In the genomic region with DNA sequence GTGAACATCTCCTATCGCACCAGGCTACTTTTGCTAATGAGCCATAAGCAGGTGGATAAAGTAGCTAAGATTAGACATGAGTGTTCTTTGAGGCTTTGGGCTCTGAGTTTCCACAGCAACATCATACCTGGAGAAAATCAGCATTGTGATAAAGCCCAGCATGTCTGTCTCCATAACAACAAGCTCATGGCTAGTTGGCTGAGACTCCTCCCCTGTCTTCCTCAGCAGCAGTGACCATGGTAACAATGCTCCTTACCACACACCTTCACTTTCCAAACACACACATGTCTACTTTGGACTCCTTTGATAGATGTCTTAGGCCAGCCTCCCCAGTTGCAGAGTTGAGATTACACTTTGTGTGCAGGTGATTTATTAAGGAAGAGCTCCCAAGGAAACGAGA, we compare ENCODE assay signal across 18 mouse cellular contexts. TPM values are rescaled to one million over a fixed set of nuclear protein-coding genes. Genes with fewer than 3 reads are reported as not detected.
DNase-seq lines count a peak whose midpoint lies in the region; ATAC-seq and TF ChIP-seq lines count a peak whose summit lies in the region.
"Had no signal": no experiment of that assay in that cellular context is flagged by ENCODE, and none has a peak within 500 bp of the region (broad histone marks: within the 10 kb centered on the region; RNA-seq: fewer than 3 reads in every experiment).

No protein-coding gene starts in this region.

- H3K4me3 ChIP-seq in hindbrain, postnatal 0 days (ENCODE audit: low read length), result no peak overlapping the region
- H3K4me3 ChIP-seq in hindbrain, embryonic 12.5 days, result no peak overlapping the region
- H3K4me3 ChIP-seq in forebrain, embryonic 16.5 days (replicated peaks; ENCODE audit: low read length), result no peak overlapping the region
- H3K4me3 ChIP-seq in midbrain, postnatal 0 days (ENCODE audit: low read depth, low read length), result no peak overlapping the region
- H3K4me3 ChIP-seq: heart, adult 2 months; limb, embryonic 13.5 days; liver, embryonic 12.5 days had no signal

- H3K27me3 ChIP-seq in hindbrain, postnatal 0 days (ENCODE audit: insufficient read depth, low read length), result no peaks in the 10 kb centered on the region
- no peaks in the 10 kb centered on the region for H3K27me3 ChIP-seq in hindbrain, embryonic 12.5 days
- no peaks in the 10 kb centered on the region for H3K27me3 ChIP-seq in forebrain, embryonic 16.5 days (replicated peaks; ENCODE audit: control insufficient read depth, insufficient read depth, low read length)
- H3K27me3 ChIP-seq in midbrain, postnatal 0 days (ENCODE audit: insufficient read depth, low read length), result no peaks in the 10 kb centered on the region
- H3K27me3 ChIP-seq: limb, embryonic 13.5 days; liver, embryonic 12.5 days had no signal

- H3K9ac ChIP-seq in hindbrain, postnatal 0 days (replicated peaks; ENCODE audit: low read length), result no peak overlapping the region
- no peak overlapping the region for H3K9ac ChIP-seq in hindbrain, embryonic 12.5 days
- no peak overlapping the region for H3K9ac ChIP-seq in forebrain, embryonic 16.5 days (replicated peaks; ENCODE audit: low read depth, low read length)
- H3K9ac ChIP-seq in midbrain, postnatal 0 days (replicated peaks; ENCODE audit: low read length, poor library complexity, severe bottlenecking), result no peak overlapping the region
- H3K9ac ChIP-seq: limb, embryonic 13.5 days; liver, embryonic 12.5 days had no signal

- no peaks in the 10 kb centered on the region for H3K4me1 ChIP-seq in hindbrain, postnatal 0 days (ENCODE audit: insufficient read depth, low read length)
- H3K4me1 ChIP-seq in hindbrain, embryonic 12.5 days, result no peaks in the 10 kb centered on the region
- H3K4me1 ChIP-seq in forebrain, embryonic 16.5 days (replicated peaks; ENCODE audit: control insufficient read depth, insufficient read depth, low read length), result peaks cover 5% of the 10 kb centered on the region; the same call in 1 of the 2 replicates
- no peaks in the 10 kb centered on the region for H3K4me1 ChIP-seq in midbrain, postnatal 0 days (ENCODE audit: insufficient read depth, low read length)
- H3K4me1 ChIP-seq: limb, embryonic 13.5 days; liver, embryonic 12.5 days had no signal

- H3K27ac ChIP-seq in hindbrain, postnatal 0 days, result no peak overlapping the region
- H3K27ac ChIP-seq in hindbrain, embryonic 12.5 days, result no peak overlapping the region
- H3K27ac ChIP-seq in forebrain, embryonic 16.5 days (ENCODE audit: low read length), result no peak overlapping the region
- no peak overlapping the region for H3K27ac ChIP-seq in midbrain, postnatal 0 days (ENCODE audit: low read depth, low read length)
- H3K27ac ChIP-seq: heart, adult 2 months; limb, embryonic 13.5 days; liver, embryonic 12.5 days; stomach, postnatal 0 days had no signal

- H3K36me3 ChIP-seq in hindbrain, postnatal 0 days (ENCODE audit: insufficient read depth, low read length), result no peaks in the 10 kb centered on the region
- H3K36me3 ChIP-seq in hindbrain, embryonic 12.5 days, result no peaks in the 10 kb centered on the region
- no peaks in the 10 kb centered on the region for H3K36me3 ChIP-seq in forebrain, embryonic 16.5 days (ENCODE audit: control insufficient read depth, insufficient read depth)
- H3K36me3 ChIP-seq in midbrain, postnatal 0 days (ENCODE audit: insufficient read depth, low read length), result no peaks in the 10 kb centered on the region
- H3K36me3 ChIP-seq: limb, embryonic 13.5 days; liver, embryonic 12.5 days had no signal

- no peaks in the 10 kb centered on the region for H3K9me3 ChIP-seq in hindbrain, postnatal 0 days (ENCODE audit: low read length)
- no peaks in the 10 kb centered on the region for H3K9me3 ChIP-seq in hindbrain, embryonic 12.5 days (replicated peaks)
- H3K9me3 ChIP-seq in forebrain, embryonic 16.5 days (ENCODE audit: control insufficient read depth, low read length), result no peaks in the 10 kb centered on the region
- no peaks in the 10 kb centered on the region for H3K9me3 ChIP-seq in midbrain, postnatal 0 days (ENCODE audit: low read length)
- H3K9me3 ChIP-seq: limb, embryonic 13.5 days; liver, embryonic 12.5 days had no signal

- peak; percentile 51 for DNase-seq in hindbrain, postnatal 0 days (ENCODE audit: low spot score)
- peak; percentile 46 for DNase-seq in brain, adult 2 months (ENCODE audit: low read depth, low spot score)
- peak; percentile 31 for DNase-seq in midbrain, postnatal 0 days (ENCODE audit: low spot score)
- no peak for DNase-seq in lung, postnatal 4 days
- no peak for DNase-seq in spleen, adult 18-20 months
- DNase-seq: adrenal gland, postnatal 10 days; gastrocnemius, postnatal 36 days; heart, adult 2 months; layer of hippocampus, postnatal 36 days; lung, adult 18-20 months; lung, postnatal 10 days had no signal

- 78% methylated on average over 2 of the region's 2 CpGs for WGBS in hindbrain, postnatal 0 days
- 94% methylated on average over 2 of the region's 2 CpGs for WGBS in hindbrain, embryonic 12.5 days
- 84% methylated on average over 2 of the region's 2 CpGs for WGBS in forebrain, embryonic 16.5 days
- 67% methylated on average over 2 of the region's 2 CpGs for WGBS in midbrain, postnatal 0 days

- peak; percentile 81 for ATAC-seq in hindbrain, postnatal 0 days
- ATAC-seq in hindbrain, embryonic 12.5 days (ENCODE audit: low FRiP score), result no peak
- peak; percentile 59; the same call in 1 of the 2 replicates for ATAC-seq in forebrain, embryonic 16.5 days
- peak; percentile 77; the same call in 1 of the 2 replicates for ATAC-seq in midbrain, postnatal 0 days (ENCODE audit: low FRiP score)
- ATAC-seq: activated CD4-positive, CD25-positive, alpha-beta regulatory T cell, adult 4 months; intestine, postnatal 0 days; liver, embryonic 12.5 days had no signal

- H3K4me2 ChIP-seq in hindbrain, postnatal 0 days (ENCODE audit: low read depth, low read length), result no peak overlapping the region
- no peak overlapping the region for H3K4me2 ChIP-seq in hindbrain, embryonic 12.5 days (replicated peaks)
- no peak overlapping the region for H3K4me2 ChIP-seq in forebrain, embryonic 16.5 days (ENCODE audit: low read length)
- no peak overlapping the region for H3K4me2 ChIP-seq in midbrain, postnatal 0 days (ENCODE audit: low read depth, low read length, poor library complexity, severe bottlenecking)
- H3K4me2 ChIP-seq: limb, embryonic 13.5 days; liver, embryonic 12.5 days had no signal

- no peak for TF ChIP-seq CTCF in hindbrain, postnatal 0 days (IDR thresholded peaks at IDR 0.05; ENCODE audit: low read depth)
- TF ChIP-seq CTCF in midbrain, postnatal 0 days (IDR thresholded peaks at IDR 0.05), result no peak

RNA-seq across cellular contexts. Expression of a gene that starts 49.6 kb away (rescaled TPM):
- total RNA-seq in hindbrain, postnatal 0 days (2014; rRNA removed), result 23.2 and 35.6 TPM in 2 replicates
- polyA plus RNA-seq in hindbrain, postnatal 0 days (2015; fragmentation: Nextera tagmentation; extraction: Ambion mirVana), result 76.6 and 81.2 TPM in 2 replicates
- 71.0 and 74.0 TPM in 2 replicates for polyA plus RNA-seq in hindbrain, embryonic 12.5 days (2016; fragmentation: Nextera tagmentation; extraction: Ambion mirVana)
- polyA plus RNA-seq in forebrain, embryonic 16.5 days (2015; fragmentation: Nextera tagmentation; extraction: Ambion mirVana), result 64.2 and 71.4 TPM in 2 replicates
- 36.2 and 42.7 TPM in 2 replicates for total RNA-seq in midbrain, postnatal 0 days (2014; rRNA removed)
- 66.8 and 67.5 TPM in 2 replicates for polyA plus RNA-seq in midbrain, postnatal 0 days (2015; fragmentation: Nextera tagmentation; extraction: Ambion mirVana)

Comparison
In these comparisons a context has a peak if more than half of its experiments do, and no peak if none do; other contexts are left out.
1. DNase-seq: peak in hindbrain, postnatal 0 days (single experiment), brain, adult 2 months (single experiment) and midbrain, postnatal 0 days (single experiment); none in lung, postnatal 4 days (0 of 2) and spleen, adult 18-20 months (0 of 2).